Mouse (Mus musculus): Measurements from ENCODE around the gene Hdgfl1. TPM values are rescaled to one million over a fixed set of nuclear protein-coding genes. Genes with fewer than 3 reads are reported as not detected.

Gene Hdgfl1
- total RNA-seq (2021) = not detected
- long read RNA-seq, experiment 1 = 0 reads
- long read RNA-seq, experiment 2 = 0 reads

GRCm38 (mm10) chr13:26769955-26770354, at the start of gene Hdgfl1:
Gene Hdgfl1, minus strand, starts transcription at chr13:26770165.
- no peak for DNase-seq

- no peak for DNase-seq
These were observed 25.5 kb upstream of the Hdgfl1 start for GRCm38 (mm10) chr13:26795460-26795859.

GRCm38 (mm10) chr13:26769424-26769823, 541 bp downstream of the Hdgfl1 start:
- DNase-seq = no peak

- no peak for DNase-seq
These were observed 7.8 kb downstream of the Hdgfl1 start for GRCm38 (mm10) chr13:26761966-26762803.

GRCm38 (mm10) chr13:26752863-26753262, 17.1 kb downstream of the Hdgfl1 start:
- no peak for DNase-seq

GRCm38 (mm10) chr13:26752414-26752813, 17.6 kb downstream of the Hdgfl1 start:
- no peak for DNase-seq

- DNase-seq = no peak
These were observed 24.1 kb downstream of the Hdgfl1 start for GRCm38 (mm10) chr13:26745760-26746457.

- DNase-seq = no peak
These were observed 24.8 kb downstream of the Hdgfl1 start for GRCm38 (mm10) chr13:26745059-26745759.

- no peak for DNase-seq
These were observed 25.9 kb downstream of the Hdgfl1 start for GRCm38 (mm10) chr13:26744068-26744467.

GRCm38 (mm10) chr13:26734981-26735380, 35.0 kb downstream of the Hdgfl1 start:
- DNase-seq = no peak

- no peak for DNase-seq
These were observed 45.7 kb downstream of the Hdgfl1 start for GRCm38 (mm10) chr13:26724250-26724649.

- DNase-seq = no peak
These were observed 48.6 kb downstream of the Hdgfl1 start for GRCm38 (mm10) chr13:26721333-26721732.

GRCm38 (mm10) chr13:26720917-26721316, 49.0 kb downstream of the Hdgfl1 start:
- no peak for DNase-seq

GRCm38 (mm10) chr13:26719146-26719715, 50.7 kb downstream of the Hdgfl1 start:
- DNase-seq = no peak

Data from adrenal gland, postnatal 36 days (tissue).